Mouse (Mus musculus) CD4-positive, CD25-positive, alpha-beta regulatory T cell, adult 9 weeks (primary cell): Measurements from ENCODE around the gene Fastkd5. TPM values are rescaled to one million over a fixed set of nuclear protein-coding genes. Genes with fewer than 3 reads are reported as not detected.

Experiments
- polyA plus RNA-seq: library from polyadenylated mRNA; unstranded; fragments of 100-300 nt; shearing (Covaris generic); gene quantifications from one replicate; pipeline ENCODE4 v1.2.1, GENCODE M21; 2017

Fastkd5 gene
- polyA plus RNA-seq: 19.9 TPM

GRCm38 (mm10) chr2:130629839-130630203 lies at the start of gene Fastkd5, which contains the start of gene Ubox5:
Gene Fastkd5, minus strand, starts transcription at chr2:130630027.
Gene Ubox5, minus strand, starts transcription at chr2:130630038.

GRCm38 (mm10) chr2:130667559-130667958 lies 37.7 kb upstream of the Fastkd5 start, which contains the start of gene Itpa:
Gene Itpa, plus strand, starts transcription at chr2:130667610.

GRCm38 (mm10) chr2:130664102-130664701 lies 34.4 kb upstream of the Fastkd5 start, which contains the start of gene Ddrgk1:
Gene Ddrgk1, minus strand, starts transcription at chr2:130664659.

GRCm38 (mm10) chr2:130642684-130643369 lies 13.0 kb upstream of the Fastkd5 start, which contains the start of gene Lzts3:
Gene Lzts3, minus strand, starts transcription at chr2:130642803.

GRCm38 (mm10) chr2:130582552-130582951 lies 47.3 kb downstream of the Fastkd5 start, which contains the start of gene Avp:
Gene Avp, minus strand, starts transcription at chr2:130582554.

GRCm38 (mm10) chr2:130575873-130576272 lies 54.0 kb downstream of the Fastkd5 start, which contains the start of gene Oxt:
Gene Oxt, plus strand, starts transcription at chr2:130576173.

Other genes with a start within 250 kb of the Fastkd5 start
- gene Cpxm1, start 232.5 kb downstream of the Fastkd5 start, polyA plus RNA-seq: 0.29 TPM
- gene Gm28372, start 224.8 kb downstream of the Fastkd5 start, polyA plus RNA-seq: not detected
- gene 1700020A23Rik, start 224.8 kb downstream of the Fastkd5 start, polyA plus RNA-seq: not detected
- not detected for gene Tmem239, start 223.5 kb downstream of the Fastkd5 start, polyA plus RNA-seq
- 314 TPM for gene Vps16, start 205.7 kb downstream of the Fastkd5 start, polyA plus RNA-seq
- 20.1 TPM for gene Pced1a, start 205.3 kb downstream of the Fastkd5 start, polyA plus RNA-seq
- gene Ptpra, start 179.7 kb downstream of the Fastkd5 start, polyA plus RNA-seq: 42.0 TPM
- 39.1 TPM for gene Mrps26, start 66.3 kb downstream of the Fastkd5 start, polyA plus RNA-seq
- gene Oxt, start 53.9 kb downstream of the Fastkd5 start, polyA plus RNA-seq: not detected
- not detected for gene Avp, start 47.5 kb downstream of the Fastkd5 start, polyA plus RNA-seq
- gene Ubox5, start within 50 bp of the Fastkd5 start, polyA plus RNA-seq: 16.3 TPM
- gene Lzts3, start 12.8 kb upstream of the Fastkd5 start, polyA plus RNA-seq: 0.38 TPM
- 185 TPM for gene Ddrgk1, start 34.6 kb upstream of the Fastkd5 start, polyA plus RNA-seq
- 56.4 TPM for gene Itpa, start 37.6 kb upstream of the Fastkd5 start, polyA plus RNA-seq
- 0.35 TPM for gene Slc4a11, start 67.5 kb upstream of the Fastkd5 start, polyA plus RNA-seq